12 mouse cellular contexts compared by ENCODE assay signal in the genomic region with DNA sequence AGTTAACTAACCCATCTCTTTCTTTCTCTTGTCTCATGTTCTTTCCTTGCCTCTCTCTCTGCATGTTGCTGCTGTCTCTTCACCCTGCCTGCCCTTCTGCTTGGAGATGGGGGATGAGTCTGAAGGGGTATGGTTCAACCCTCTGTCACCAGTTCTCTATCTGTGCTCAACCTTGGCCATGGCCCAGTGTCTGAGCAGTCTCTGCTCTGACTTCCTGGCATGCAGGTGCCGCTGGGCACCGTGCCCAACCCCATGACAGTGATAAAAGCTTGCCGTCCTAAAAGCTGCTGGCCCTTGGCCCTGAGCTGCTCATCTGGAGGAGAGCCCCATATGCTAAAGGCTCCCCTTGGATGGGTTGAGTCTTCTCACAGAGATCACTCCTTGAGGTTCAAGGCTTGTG. TPM values are rescaled to one million over a fixed set of nuclear protein-coding genes. Genes with fewer than 3 reads are reported as not detected.
DNase-seq lines count a peak whose midpoint lies in the region; ATAC-seq and TF ChIP-seq lines count a peak whose summit lies in the region.
"Had no signal": no experiment of that assay in that cellular context is flagged by ENCODE, and none has a peak within 500 bp of the region (broad histone marks: within the 10 kb centered on the region; RNA-seq: fewer than 3 reads in every experiment).

No protein-coding gene starts in this region.

- no peak overlapping the region for H3K27ac ChIP-seq in hindbrain, postnatal 0 days
- H3K27ac ChIP-seq in hindbrain, embryonic 11.5 days (ENCODE audit: low read depth, low read length), result no peak overlapping the region
- H3K27ac ChIP-seq in intestine, embryonic 16.5 days (ENCODE audit: low read length), result no peak overlapping the region
- H3K27ac ChIP-seq: embryonic facial prominence, embryonic 13.5 days; liver, embryonic 13.5 days had no signal

- H3K36me3 ChIP-seq in hindbrain, postnatal 0 days (ENCODE audit: insufficient read depth, low read length), result peaks cover 77% of the 10 kb centered on the region
- peaks cover 15% of the 10 kb centered on the region; the same call in 1 of the 2 replicates for H3K36me3 ChIP-seq in hindbrain, embryonic 11.5 days (ENCODE audit: control insufficient read depth, insufficient read depth, low read length)
- peaks cover 23% of the 10 kb centered on the region for H3K36me3 ChIP-seq in intestine, embryonic 16.5 days (ENCODE audit: control insufficient read depth, insufficient read depth, low read length)

- no peak overlapping the region for H3K4me2 ChIP-seq in hindbrain, postnatal 0 days (ENCODE audit: low read depth, low read length)
- no peak overlapping the region for H3K4me2 ChIP-seq in hindbrain, embryonic 11.5 days (replicated peaks; ENCODE audit: low read depth, low read length)
- no peak overlapping the region for H3K4me2 ChIP-seq in intestine, embryonic 16.5 days (ENCODE audit: low read depth, low read length)
- H3K4me2 ChIP-seq: embryonic facial prominence, embryonic 13.5 days; liver, embryonic 13.5 days had no signal

- no peaks in the 10 kb centered on the region for H3K4me1 ChIP-seq in hindbrain, postnatal 0 days (ENCODE audit: insufficient read depth, low read length)
- H3K4me1 ChIP-seq in hindbrain, embryonic 11.5 days (replicated peaks; ENCODE audit: control insufficient read depth, insufficient read depth, low read length), result no peaks in the 10 kb centered on the region
- H3K4me1 ChIP-seq in intestine, embryonic 16.5 days (ENCODE audit: control insufficient read depth, insufficient read depth, low read length), result no peaks in the 10 kb centered on the region
- H3K4me1 ChIP-seq: embryonic facial prominence, embryonic 13.5 days; liver, embryonic 13.5 days had no signal

- no peak overlapping the region for H3K4me3 ChIP-seq in hindbrain, postnatal 0 days (ENCODE audit: low read length)
- no peak overlapping the region for H3K4me3 ChIP-seq in hindbrain, embryonic 11.5 days (ENCODE audit: low read depth, low read length)
- no peak overlapping the region for H3K4me3 ChIP-seq in intestine, embryonic 16.5 days (ENCODE audit: low read length)
- H3K4me3 ChIP-seq: embryonic facial prominence, embryonic 13.5 days; liver, embryonic 13.5 days had no signal

- no peak for TF ChIP-seq CTCF in hindbrain, postnatal 0 days (IDR thresholded peaks at IDR 0.05; ENCODE audit: low read depth)

- DNase-seq in hindbrain, postnatal 0 days (ENCODE audit: low spot score), result peak; percentile 34
- no peak for DNase-seq in hindbrain, embryonic 11.5 days (ENCODE audit: low spot score)
- DNase-seq in adrenal gland, postnatal 10 days, result peak; percentile 78
- DNase-seq in kidney, postnatal 14 days, result peak; percentile 56
- DNase-seq in retina, embryonic 14.5 days (ENCODE audit: low spot score), result no peak
- no peak for DNase-seq in right cerebral cortex, postnatal 4 days
- DNase-seq: liver, embryonic 13.5 days had no signal

- no peaks in the 10 kb centered on the region for H3K27me3 ChIP-seq in hindbrain, postnatal 0 days (ENCODE audit: insufficient read depth, low read length)
- no peaks in the 10 kb centered on the region for H3K27me3 ChIP-seq in hindbrain, embryonic 11.5 days (ENCODE audit: control insufficient read depth, insufficient read depth, low read length)
- H3K27me3 ChIP-seq in intestine, embryonic 16.5 days (replicated peaks; ENCODE audit: control insufficient read depth, insufficient read depth, low read length), result no peaks in the 10 kb centered on the region
- H3K27me3 ChIP-seq: embryonic facial prominence, embryonic 13.5 days; liver, embryonic 13.5 days had no signal

- ATAC-seq in hindbrain, postnatal 0 days, result no peak
- ATAC-seq in hindbrain, embryonic 11.5 days (ENCODE audit: low FRiP score), result no peak
- ATAC-seq in erythroblast, adult 5-6 weeks (replicated peaks; ENCODE audit: low FRiP score, poor library complexity, severe bottlenecking), result 0 out of 2 replicates have a peak, but pooled peaks have one; percentile 35
- no peak for ATAC-seq in intestine, embryonic 16.5 days
- ATAC-seq: midbrain, embryonic 16.5 days had no signal

- no peak overlapping the region for H3K9ac ChIP-seq in hindbrain, postnatal 0 days (replicated peaks; ENCODE audit: low read length)
- no peak overlapping the region for H3K9ac ChIP-seq in hindbrain, embryonic 11.5 days (ENCODE audit: low read depth, low read length)
- H3K9ac ChIP-seq in intestine, embryonic 16.5 days (ENCODE audit: low read depth, low read length), result no peak overlapping the region
- H3K9ac ChIP-seq: embryonic facial prominence, embryonic 13.5 days; liver, embryonic 13.5 days had no signal

- WGBS in hindbrain, postnatal 0 days, result 75% methylated on average over 3 of the region's 3 CpGs
- 98% methylated on average over 3 of the region's 3 CpGs for WGBS in hindbrain, embryonic 11.5 days
- 92% methylated on average over 3 of the region's 3 CpGs for WGBS in intestine, embryonic 16.5 days

- H3K9me3 ChIP-seq in hindbrain, postnatal 0 days (ENCODE audit: low read length), result no peaks in the 10 kb centered on the region
- no peaks in the 10 kb centered on the region for H3K9me3 ChIP-seq in hindbrain, embryonic 11.5 days (ENCODE audit: control insufficient read depth, low read length)
- no peaks in the 10 kb centered on the region for H3K9me3 ChIP-seq in intestine, embryonic 16.5 days (ENCODE audit: control insufficient read depth, low read length)
- H3K9me3 ChIP-seq: embryonic facial prominence, embryonic 13.5 days; liver, embryonic 13.5 days had no signal

RNA-seq across cellular contexts. Expression of gene Rasl10a, which starts 24.8 kb away (rescaled TPM):
- 4.7 and 4.8 TPM in 2 replicates for total RNA-seq in hindbrain, postnatal 0 days (2014; rRNA removed)
- polyA plus RNA-seq in hindbrain, postnatal 0 days (2015; fragmentation: Nextera tagmentation; extraction: Ambion mirVana), result 4.5 and 4.7 TPM in 2 replicates
- polyA plus RNA-seq in hindbrain, embryonic 11.5 days (2014; fragmentation: Nextera tagmentation; extraction: Ambion mirVana), result 0.40 and 0.46 TPM in 2 replicates
- total RNA-seq in adrenal gland, postnatal 10 days (2021), result under 1 TPM; 0.33 to 0.97 TPM
- total RNA-seq in erythroblast, adult 5-6 weeks (2015; ENCODE audit: low replicate concordance), result not detected in 2 replicates
- not detected in 2 replicates for total RNA-seq in erythroblast, adult 5-6 weeks (2017; ENCODE audit: low replicate concordance)
- 0.69 and 0.71 TPM in 2 replicates for polyA plus RNA-seq in intestine, embryonic 16.5 days (2015; fragmentation: Nextera tagmentation; extraction: Ambion mirVana)
- total RNA-seq: hematopoietic stem cell, adult 5-6 weeks had no signal

RNA-seq across cellular contexts. Expression of gene Gas2l1, which starts 32.0 kb away (rescaled TPM):
- 38.1 and 40.2 TPM in 2 replicates for total RNA-seq in hindbrain, postnatal 0 days (2014; rRNA removed)
- polyA plus RNA-seq in hindbrain, postnatal 0 days (2015; fragmentation: Nextera tagmentation; extraction: Ambion mirVana), result 16.3 and 17.3 TPM in 2 replicates
- polyA plus RNA-seq in hindbrain, embryonic 11.5 days (2014; fragmentation: Nextera tagmentation; extraction: Ambion mirVana), result 23.0 and 24.8 TPM in 2 replicates
- total RNA-seq in adrenal gland, postnatal 10 days (2021), result 10 to 100 TPM; 28.0 to 32.8 TPM
- 0.58 TPM in 1 of 2 replicates, not detected in the other for total RNA-seq in erythroblast, adult 5-6 weeks (2015; ENCODE audit: low replicate concordance)
- total RNA-seq in erythroblast, adult 5-6 weeks (2017; ENCODE audit: low replicate concordance), result 0.34 and 0.56 TPM in 2 replicates
- polyA plus RNA-seq in intestine, embryonic 16.5 days (2015; fragmentation: Nextera tagmentation; extraction: Ambion mirVana), result 17.5 and 21.0 TPM in 2 replicates

RNA-seq across cellular contexts. Expression of gene Ap1b1, which starts 46.5 kb away (rescaled TPM):
- 141 and 150 TPM in 2 replicates for total RNA-seq in hindbrain, postnatal 0 days (2014; rRNA removed)
- polyA plus RNA-seq in hindbrain, postnatal 0 days (2015; fragmentation: Nextera tagmentation; extraction: Ambion mirVana), result 85.3 and 89.1 TPM in 2 replicates
- 60.7 and 61.3 TPM in 2 replicates for polyA plus RNA-seq in hindbrain, embryonic 11.5 days (2014; fragmentation: Nextera tagmentation; extraction: Ambion mirVana)
- 10 to 100 TPM; 56.5 to 58.9 TPM for total RNA-seq in adrenal gland, postnatal 10 days (2021)
- 20.4 and 23.0 TPM in 2 replicates for total RNA-seq in erythroblast, adult 5-6 weeks (2015; ENCODE audit: low replicate concordance)
- 53.6 and 106 TPM in 2 replicates for total RNA-seq in erythroblast, adult 5-6 weeks (2017; ENCODE audit: low replicate concordance)
- polyA plus RNA-seq in intestine, embryonic 16.5 days (2015; fragmentation: Nextera tagmentation; extraction: Ambion mirVana), result 81.2 and 85.4 TPM in 2 replicates

Comparison
In these comparisons a context has a peak if more than half of its experiments do, and no peak if none do; other contexts are left out.
1. DNase-seq: peak in hindbrain, postnatal 0 days (single experiment), adrenal gland, postnatal 10 days (single experiment) and kidney, postnatal 14 days (single experiment); none in hindbrain, embryonic 11.5 days (single experiment), retina, embryonic 14.5 days (single experiment) and right cerebral cortex, postnatal 4 days (single experiment).
2. RNA of gene Gas2l1, which starts 32.0 kb away (total RNA-seq): 38.1 to 40.2 TPM in hindbrain, postnatal 0 days and 28.0 to 32.8 TPM in adrenal gland, postnatal 10 days; 0.34 to 0.58 TPM in erythroblast, adult 5-6 weeks; every median in the first group is over 10 times any median in the second.